Mouse (Mus musculus) hindbrain, embryonic 11.5 days (tissue): ENCODE data around the gene Igbp1. TPM values are rescaled to one million over a fixed set of nuclear protein-coding genes. Genes with fewer than 3 reads are reported as not detected.

Source experiments
- polyA plus RNA-seq: library from polyadenylated mRNA; unstranded; fragments of >200 nt; fragmentation: Nextera tagmentation; extraction: Ambion mirVana; gene quantifications from 2 replicates; pipeline ENCODE4 v1.2.1, GENCODE M21; 2014

The Igbp1 gene
- polyA plus RNA-seq, 1 experiment from 2014 or later: 45.0 TPM

Other genes starting within 250 kb of the Igbp1 start
- gene Otud6a, start 65.3 kb upstream of the Igbp1 start, polyA plus RNA-seq: not detected in 2 replicates
- gene Awat2, start 51.6 kb upstream of the Igbp1 start, polyA plus RNA-seq: 0.32 and 0.71 TPM in 2 replicates
- not detected in 2 replicates for gene Dgat2l6, start 30.5 kb downstream of the Igbp1 start, polyA plus RNA-seq
- gene Awat1, start 78.0 kb downstream of the Igbp1 start, polyA plus RNA-seq: not detected in 2 replicates
- not detected in 2 replicates for gene P2ry4, start 100.6 kb downstream of the Igbp1 start, polyA plus RNA-seq
- gene Arr3, start 111.2 kb downstream of the Igbp1 start, polyA plus RNA-seq: 0.11 TPM in 1 of 2 replicates, not detected in the other
- 39.7 and 40.7 TPM in 2 replicates for gene Kif4, start 131.4 kb downstream of the Igbp1 start, polyA plus RNA-seq
- 144 and 145 TPM in 2 replicates for gene Pdzd11, start 132.3 kb downstream of the Igbp1 start, polyA plus RNA-seq
- 12.8 and 15.6 TPM in 2 replicates for gene Gdpd2, start 235.6 kb downstream of the Igbp1 start, polyA plus RNA-seq